Mouse (Mus musculus) MEL (cell line): ENCODE results near the gene Bex3. TPM values are rescaled to one million over a fixed set of nuclear protein-coding genes. Genes with fewer than 3 reads are reported as not detected.
A peak's percentile ranks its signal among the peaks of the same experiment; 100 is the strongest.

Experiments
- DNase-seq: peaks from one replicate; pipeline ENCODE4 v3.0.0; 2011; ENCODE audit warnings: low read depth, low spot score
- H3K27ac ChIP-seq: 2 replicates; pipeline ENCODE4 v1.5.1; 2012; ENCODE audit warnings: low read depth, mild to moderate bottlenecking, control low read depth, low read length, moderate library complexity; ENCODE audit not compliant: control insufficient read depth
- H3K27me3 ChIP-seq, 2 experiments: fragments of 150-350 bp in 1 of 2; sonication (generic) in 1 of 2; 2 replicates each; pipeline ENCODE4 v1.6.1; 2012; ENCODE audit warnings: low read length in 2 of 2, mild to moderate bottlenecking in 2 of 2, improper control_type of control experiment in 1 of 2, moderate library complexity in 1 of 2; ENCODE audit not compliant: insufficient read depth in 2 of 2, control insufficient read depth in 1 of 2
- H3K36me3 ChIP-seq, 2 experiments: 2 replicates each; pipeline ENCODE4 v1.6.1; 2012 to 2014; ENCODE audit warnings: low read length in 2 of 2, improper control_type of control experiment in 1 of 2, inconsistent platforms in 1 of 2, mild to moderate bottlenecking in 1 of 2; ENCODE audit not compliant: insufficient read depth in 2 of 2, control insufficient read depth in 1 of 2
- H3K4me1 ChIP-seq, 2 experiments: fragments of 150-350 bp in 1 of 2; sonication (generic) in 1 of 2; 2 replicates each; pipeline ENCODE4 v1.6.1; 2012; ENCODE audit warnings: low read length in 2 of 2, improper control_type of control experiment in 1 of 2, mild to moderate bottlenecking in 1 of 2; ENCODE audit not compliant: insufficient read depth in 2 of 2, control insufficient read depth in 1 of 2
- H3K4me3 ChIP-seq, 2 experiments: fragments of 150-350 bp in 1 of 2; sonication (generic) in 1 of 2; 2 replicates each; pipeline ENCODE4 v1.5.1; 2012; ENCODE audit warnings: low read depth in 2 of 2, low read length in 2 of 2, mild to moderate bottlenecking in 2 of 2, moderate library complexity in 2 of 2, control low read depth in 1 of 2, improper control_type of control experiment in 1 of 2; ENCODE audit not compliant: control insufficient read depth in 1 of 2, insufficient read depth in 1 of 2
- H3K79me2 ChIP-seq: 2 replicates; pipeline ENCODE4 v1.6.1; 2012; ENCODE audit warnings: mild to moderate bottlenecking, low read length, moderate library complexity; ENCODE audit not compliant: control insufficient read depth, poor library complexity, insufficient read depth
- H3K9ac ChIP-seq: 2 replicates; pipeline ENCODE4 v1.6.1; 2012; ENCODE audit warnings: low read depth, mild to moderate bottlenecking, control low read depth, low read length, moderate library complexity; ENCODE audit not compliant: control insufficient read depth, poor library complexity, severe bottlenecking
- H3K9me3 ChIP-seq: fragments of 150-350 bp; sonication (generic); replicated peaks from 2 replicates; pipeline ENCODE4 v1.6.1; 2012; ENCODE audit warnings: mild to moderate bottlenecking, low read length, improper control_type of control experiment, moderate library complexity; ENCODE audit not compliant: insufficient read depth
- EP300 ChIP-seq, 2 experiments: IDR thresholded peaks; 2 replicates each; pipeline ENCODE4 v1.6.1; 2011; ENCODE audit warnings: improper control_type of control experiment in 2 of 2, low read length in 2 of 2, low read depth in 1 of 2, mild to moderate bottlenecking in 1 of 2
- ETS1 ChIP-seq: IDR thresholded peaks from 2 replicates; pipeline ENCODE4 v1.6.1; 2012; ENCODE audit warnings: low read depth, mild to moderate bottlenecking, inconsistent platforms, low read length, improper control_type of control experiment, moderate library complexity
- GABPA ChIP-seq: IDR thresholded peaks from 2 replicates; pipeline ENCODE4 v1.6.1; 2012; ENCODE audit warnings: low read depth, mild to moderate bottlenecking, inconsistent platforms, low read length, improper control_type of control experiment, moderate library complexity
- GATA1 ChIP-seq: IDR thresholded peaks from 2 replicates; pipeline ENCODE4 v1.6.1; 2011; ENCODE audit warnings: low read depth, low read length, improper control_type of control experiment
- MAFK ChIP-seq: IDR thresholded peaks from 2 replicates; pipeline ENCODE4 v1.6.1; 2011; ENCODE audit warnings: low read depth, mild to moderate bottlenecking, low read length, improper control_type of control experiment, borderline replicate concordance
- MEF2A ChIP-seq: IDR thresholded peaks from 2 replicates; pipeline ENCODE4 v1.6.1; 2014; ENCODE audit warnings: low read depth, mild to moderate bottlenecking, inconsistent platforms, low read length, improper control_type of control experiment; ENCODE audit not compliant: poor library complexity, insufficient replicate concordance, severe bottlenecking; ENCODE audit errors: extremely low read depth
- RAD21 ChIP-seq: IDR thresholded peaks from 2 replicates; pipeline ENCODE4 v1.6.1; 2011; ENCODE audit warnings: mild to moderate bottlenecking, low read depth, low read length, improper control_type of control experiment
- TAL1 ChIP-seq: IDR thresholded peaks from 2 replicates; pipeline ENCODE4 v1.6.1; 2012; ENCODE audit warnings: mild to moderate bottlenecking, inconsistent platforms, low read length, moderate library complexity, mixed read lengths
- TCF12 ChIP-seq: IDR thresholded peaks from 2 replicates; pipeline ENCODE4 v1.6.1; 2014; ENCODE audit warnings: low read depth, mild to moderate bottlenecking, inconsistent platforms, low read length, improper control_type of control experiment, moderate library complexity
- ZMIZ1 ChIP-seq: IDR thresholded peaks from 2 replicates; pipeline ENCODE4 v1.6.1; 2012; ENCODE audit warnings: low read depth, mild to moderate bottlenecking, inconsistent platforms, low read length, improper control_type of control experiment, moderate library complexity
- polyA plus RNA-seq, 2 experiments: library from polyadenylated mRNA; stranded (reverse) in 1 of 2; unstranded in 1 of 2; fragments of >175 nt in 1 of 2; fragments of >200 nt in 1 of 2; gene quantifications; 2 replicates each; pipeline versions ENCODE4 v1.2.1 to v1.2.4; 2012; ENCODE audit warnings: low replicate concordance in 2 of 2, low read depth in 1 of 2; ENCODE audit not compliant: insufficient read length in 2 of 2, insufficient read depth in 1 of 2, missing spikeins in 1 of 2
- total RNA-seq: library from RNA; depleted of rRNA; stranded (reverse); fragments of 300-350 nt; gene quantifications from 2 replicates; pipeline ENCODE4 v1.2.3, GENCODE M21; 2012

Bex3 gene
- total and polyA plus RNA-seq, 3 experiments: 153 to 326 TPM; not detected in 1

- H3K27ac ChIP-seq: no peak overlapping the region
- H3K27me3 ChIP-seq: no peaks in the 10 kb centered on the region
- H3K79me2 ChIP-seq: peaks cover 10% of the 10 kb centered on the region
- H3K9me3 ChIP-seq: no peaks in the 10 kb centered on the region
- peaks cover 5 to 10% of the 10 kb centered on the region in 2 experiments for H3K4me1 ChIP-seq
- no peak overlapping the region for H3K9ac ChIP-seq
- peaks cover 0 to 7% of the 10 kb centered on the region in 2 experiments; a peak in 2 of 4 replicates for H3K36me3 ChIP-seq
- no peak for TF ChIP-seq GATA1
- TF ChIP-seq, all 39 proteins: peak for 0
- no peak overlapping the region for H3K4me3 ChIP-seq
- no peak for DNase-seq
Observed at GRCm38 (mm10) chrX:136249671-136250070, 20.4 kb upstream of the Bex3 start.

GRCm38 (mm10) chrX:136252023-136252729, 17.9 kb upstream of the Bex3 start:
- DNase-seq: peak; percentile 20
- Histone ChIP-seq H3K27ac (no peak overlapping the region), H3K4me3 (0 out of 4 replicates have a peak overlapping the region, but pooled peaks of 1 of the 2 experiments have one; percentile 21), H3K27me3 (no peaks in the 10 kb centered on the region), H3K36me3 (peaks cover 0 to 7% of the 10 kb centered on the region in 2 experiments; a peak in 2 of 4 replicates), H3K4me1 (peaks cover 5 to 10% of the 10 kb centered on the region in 2 experiments), H3K79me2 (no peaks in the 10 kb centered on the region), H3K9ac (no peak overlapping the region), H3K9me3 (no peaks in the 10 kb centered on the region)
- TF ChIP-seq MEF2A (no peak), EP300 (IDR thresholded peaks at IDR 0.05; ENCODE audit: low read depth in 1 of 2, low read length in 2 of 2) (peak; percentile 74), TAL1 (peak; percentile 11; the same call in 1 of the 2 replicates), TCF12 (peak; percentile 66), ETS1 (peak; percentile 55), GABPA (no peak), GATA1 (peak; percentile 72)

GRCm38 (mm10) chrX:136267720-136268119, 2.3 kb upstream of the Bex3 start:
- DNase-seq: no peak
- H3K9ac ChIP-seq: no peak overlapping the region
- H3K4me3 ChIP-seq: no peak overlapping the region
- H3K9me3 ChIP-seq: no peaks in the 10 kb centered on the region
- H3K4me1 ChIP-seq: peaks cover 0 to 8% of the 10 kb centered on the region in 2 experiments; a peak in 1 of 4 replicates
- no peak overlapping the region for H3K27ac ChIP-seq
- H3K27me3 ChIP-seq: peaks cover 0 to 8% of the 10 kb centered on the region in 2 experiments; a peak in 2 of 4 replicates
- H3K36me3 ChIP-seq: peaks cover 0 to 3% of the 10 kb centered on the region in 2 experiments; a peak in 1 of 4 replicates
- no peaks in the 10 kb centered on the region for H3K79me2 ChIP-seq
- TF ChIP-seq RAD21: no peak
- TF ChIP-seq MAFK: no peak
- no peak for TF ChIP-seq ZMIZ1
